25 mouse cellular contexts compared by ENCODE assay signal in genomic region chr2:104471161-104471560, GRCm38 (mm10). TPM values are rescaled to one million over a fixed set of nuclear protein-coding genes. Genes with fewer than 3 reads are reported as not detected.
DNase-seq lines count a peak whose midpoint lies in the region; ATAC-seq and TF ChIP-seq lines count a peak whose summit lies in the region.
"Had no signal": no experiment of that assay in that cellular context is flagged by ENCODE, and none has a peak within 500 bp of the region (broad histone marks: within the 10 kb centered on the region; RNA-seq: fewer than 3 reads in every experiment).

No protein-coding gene starts in this region.

- H3K9ac ChIP-seq in heart, embryonic 12.5 days, result no peak overlapping the region
- H3K9ac ChIP-seq: forebrain, embryonic 15.5 days; intestine, embryonic 15.5 days; kidney, embryonic 15.5 days; limb, embryonic 13.5 days; liver, embryonic 14.5 days; lung, embryonic 14.5 days; neural tube, embryonic 15.5 days; stomach, embryonic 15.5 days had no signal

- H3K36me3 ChIP-seq in heart, embryonic 12.5 days, result peaks cover 11% of the 10 kb centered on the region
- H3K36me3 ChIP-seq in testis, adult 2 months (ENCODE audit: control insufficient read depth, insufficient read depth, low read length), result no peaks in the 10 kb centered on the region
- H3K36me3 ChIP-seq: forebrain, embryonic 15.5 days; intestine, embryonic 15.5 days; neural tube, embryonic 15.5 days; stomach, embryonic 15.5 days had no signal

- ATAC-seq in heart, embryonic 12.5 days (ENCODE audit: insufficient number of reproducible peaks, low FRiP score), result no peak
- peak; percentile 84 for ATAC-seq in granulocyte monocyte progenitor cell, adult 5-6 weeks (replicated peaks; ENCODE audit: poor library complexity, severe bottlenecking)
- ATAC-seq: forebrain, embryonic 15.5 days; hindbrain, embryonic 16.5 days; intestine, embryonic 15.5 days; midbrain, embryonic 16.5 days had no signal

- intact Hi-C loops in heart, postnatal 14 days (cut with DNase I), result no loop called here
- intact Hi-C loops in left cerebral cortex, postnatal 4 days (cut with DNase I), result no loop called here

- TF ChIP-seq POLR2A in testis, adult 2 months (IDR thresholded peaks at IDR 0.05; ENCODE audit: control insufficient read depth, low read depth, low read length), result no peak
- no peak for TF ChIP-seq POLR2A in cerebellum, adult 2 months (IDR thresholded peaks at IDR 0.05; ENCODE audit: borderline replicate concordance, insufficient read depth, low read length)

- H3K4me3 ChIP-seq in heart, embryonic 12.5 days, result no peak overlapping the region
- H3K4me3 ChIP-seq in testis, adult 2 months (ENCODE audit: control insufficient read depth, low read depth, low read length), result peak overlapping the region; percentile 62
- H3K4me3 ChIP-seq in cerebellum, adult 2 months (replicated peaks; ENCODE audit: insufficient read depth, low read depth, low read length), result no peak overlapping the region
- H3K4me3 ChIP-seq: embryonic facial prominence, embryonic 10.5 days; forebrain, embryonic 15.5 days; hindbrain, embryonic 10.5 days; intestine, embryonic 15.5 days; kidney, embryonic 15.5 days; limb, embryonic 13.5 days; neural tube, embryonic 15.5 days; stomach, embryonic 15.5 days had no signal

- H3K27me3 ChIP-seq in heart, embryonic 12.5 days (replicated peaks), result no peaks in the 10 kb centered on the region
- H3K27me3 ChIP-seq in testis, adult 2 months (ENCODE audit: control insufficient read depth, insufficient read depth, low read length), result no peaks in the 10 kb centered on the region
- no peaks in the 10 kb centered on the region for H3K27me3 ChIP-seq in cerebellum, adult 2 months (ENCODE audit: control insufficient read depth, insufficient read depth, low read length)
- H3K27me3 ChIP-seq: forebrain, embryonic 15.5 days; intestine, embryonic 15.5 days; kidney, embryonic 15.5 days; limb, embryonic 13.5 days; neural tube, embryonic 15.5 days; stomach, embryonic 15.5 days had no signal

- WGBS in heart, embryonic 12.5 days, result 88% methylated on average over 16 of the region's 16 CpGs
- 96% methylated on average over 16 of the region's 16 CpGs for WGBS in cerebellum, adult 2 months

- DNase-seq in heart, postnatal 14 days, result no peak
- DNase-seq in testis, postnatal 14 days (ENCODE audit: low spot score), result no peak
- no peak for DNase-seq in cerebellum, adult 2 months
- no peak for DNase-seq in left cerebral cortex, postnatal 4 days
- DNase-seq: adrenal gland, postnatal 36 days; cerebellum, adult 9-11 months; gastrocnemius, postnatal 10 days; kidney, postnatal 36 days; lung, embryonic 14.5 days; thymus, adult 2 months; thymus, postnatal 4 days had no signal

- no peak overlapping the region for H3K4me2 ChIP-seq in heart, embryonic 12.5 days
- H3K4me2 ChIP-seq: forebrain, embryonic 15.5 days; intestine, embryonic 15.5 days; kidney, embryonic 15.5 days; limb, embryonic 13.5 days; lung, embryonic 14.5 days; neural tube, embryonic 15.5 days; stomach, embryonic 15.5 days had no signal

- no peaks in the 10 kb centered on the region for H3K9me3 ChIP-seq in heart, embryonic 12.5 days (replicated peaks)
- H3K9me3 ChIP-seq: embryonic facial prominence, embryonic 10.5 days; forebrain, embryonic 15.5 days; hindbrain, embryonic 10.5 days; intestine, embryonic 15.5 days; kidney, embryonic 15.5 days; limb, embryonic 13.5 days; neural tube, embryonic 15.5 days; stomach, embryonic 15.5 days had no signal

- no peak for TF ChIP-seq CTCF in testis, adult 2 months (IDR thresholded peaks at IDR 0.05; ENCODE audit: control insufficient read depth, insufficient read depth, insufficient replicate concordance, low read depth, low read length)
- no peak for TF ChIP-seq CTCF in cerebellum, adult 2 months (IDR thresholded peaks at IDR 0.05; ENCODE audit: borderline replicate concordance, insufficient read depth, low read depth, low read length)

- H3K27ac ChIP-seq in heart, embryonic 12.5 days (ENCODE audit: poor library complexity, severe bottlenecking), result peak overlapping the region; percentile 39; the same call in 1 of the 2 replicates
- H3K27ac ChIP-seq in testis, adult 2 months (ENCODE audit: control insufficient read depth, insufficient read depth, low read depth, low read length), result no peak overlapping the region; the same call in 1 of the 2 replicates
- no peak overlapping the region for H3K27ac ChIP-seq in cerebellum, adult 2 months (ENCODE audit: insufficient read depth, low read length)
- H3K27ac ChIP-seq: embryonic facial prominence, embryonic 10.5 days; forebrain, embryonic 15.5 days; hindbrain, embryonic 10.5 days; intestine, embryonic 15.5 days; kidney, embryonic 15.5 days; limb, embryonic 13.5 days; liver, embryonic 14.5 days; neural tube, embryonic 15.5 days; stomach, embryonic 15.5 days had no signal

- H3K4me1 ChIP-seq in heart, embryonic 12.5 days (replicated peaks), result peaks cover 30% of the 10 kb centered on the region
- H3K4me1 ChIP-seq in testis, adult 2 months (ENCODE audit: control insufficient read depth, insufficient read depth, low read length), result no peaks in the 10 kb centered on the region; the same call in 1 of the 2 replicates
- H3K4me1 ChIP-seq in cerebellum, adult 2 months (ENCODE audit: control insufficient read depth, insufficient read depth, low read length), result peaks cover 10% of the 10 kb centered on the region; the same call in 1 of the 2 replicates
- H3K4me1 ChIP-seq: hindbrain, embryonic 10.5 days; stomach, embryonic 15.5 days had no signal

RNA-seq across cellular contexts. Expression of gene Hipk3, which starts 23.1 kb away (rescaled TPM):
- 71.4 and 78.0 TPM in 2 replicates for polyA plus RNA-seq in heart, embryonic 12.5 days (2016; fragmentation: Nextera tagmentation; extraction: Ambion mirVana)
- total RNA-seq in heart, postnatal 14 days (2021), result 100 to 1,000 TPM; 178 to 179 TPM
- polyA plus RNA-seq in testis, adult 2 months (2012; rRNA removed), result 74.8 and 81.3 TPM in 2 replicates
- 36.0 and 40.5 TPM in 2 replicates for total RNA-seq in granulocyte monocyte progenitor cell, adult 5-6 weeks (2014; fragmentation: Nextera tagmentation)
- total RNA-seq in granulocyte monocyte progenitor cell, adult 5-6 weeks (2017), result 35.9 and 41.3 TPM in 2 replicates
- polyA plus RNA-seq in cerebellum, adult 2 months (2012; rRNA removed), result 39.5 and 43.1 TPM in 2 replicates
- total RNA-seq in left cerebral cortex, postnatal 4 days (2021), result 10 to 100 TPM; 49.0 to 52.8 TPM
